Mouse (Mus musculus) right cerebral cortex, postnatal 36 days (tissue): Measurements from ENCODE around the gene Omd.
"Not testable (repeated sequence)": the region's sequence is repeated elsewhere in the genome, so short reads cannot be mapped to it uniquely, and the experiment has no call there.

Experiments
- DNase-seq, 2 experiments: peaks; one replicate each; pipeline ENCODE4 v3.0.0; 2022; ENCODE audit warnings: low spot score in 2 of 2, mixed read lengths in 1 of 2

The Omd gene

GRCm38 (mm10) chr13:49581541-49582530 is at the start of gene Omd:
TSS of gene Omd (plus strand) at chr13:49582462.
- no peak for DNase-seq

- no peak for DNase-seq
Observed at GRCm38 (mm10) chr13:49536946-49537345, 45.3 kb upstream of the Omd start.

DNA sequence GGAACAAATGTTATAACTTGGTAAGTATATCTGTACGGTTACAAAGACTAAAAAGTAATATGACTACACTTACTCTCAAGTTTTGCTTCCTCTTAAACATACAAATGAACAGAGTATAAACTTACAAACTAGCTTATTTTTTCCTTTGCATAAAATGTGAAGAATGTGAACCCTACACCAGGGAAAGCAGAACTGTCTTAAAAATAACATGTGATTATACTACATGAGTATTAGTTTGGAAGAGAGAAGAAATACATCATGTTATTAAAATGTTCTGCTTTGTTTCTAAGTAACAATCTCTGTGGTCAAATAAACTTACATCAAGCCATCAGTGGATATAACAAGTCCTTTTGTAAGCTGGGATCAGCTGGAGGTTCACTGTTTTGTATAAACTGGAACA is 43.6 kb upstream of the Omd start:
- DNase-seq: no peak

- DNase-seq: no peak
Observed at GRCm38 (mm10) chr13:49544279-49544678, 38.0 kb upstream of the Omd start, which contains the start of gene Aspn. TSS of gene Aspn (plus strand) at chr13:49544443.

DNA sequence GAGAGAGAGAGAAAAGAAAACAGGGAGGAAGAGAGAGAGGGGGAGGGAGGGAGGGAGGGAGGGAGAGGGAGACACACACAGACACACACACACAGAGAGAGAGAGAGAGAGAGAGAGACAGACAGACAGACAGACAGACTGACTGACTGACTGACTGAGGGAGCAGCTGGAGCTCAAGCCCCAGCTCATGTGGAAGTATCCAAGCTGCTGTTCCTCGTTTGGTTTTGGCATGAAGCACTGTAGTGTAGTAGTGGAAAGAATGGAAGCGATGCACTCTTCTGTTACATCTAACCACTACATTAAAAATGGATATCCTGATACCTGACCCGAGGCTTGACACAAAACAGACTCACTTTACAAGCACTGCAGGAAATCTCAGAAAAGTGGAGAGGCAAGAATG is 36.6 kb upstream of the Omd start:
- DNase-seq: no peak

DNA sequence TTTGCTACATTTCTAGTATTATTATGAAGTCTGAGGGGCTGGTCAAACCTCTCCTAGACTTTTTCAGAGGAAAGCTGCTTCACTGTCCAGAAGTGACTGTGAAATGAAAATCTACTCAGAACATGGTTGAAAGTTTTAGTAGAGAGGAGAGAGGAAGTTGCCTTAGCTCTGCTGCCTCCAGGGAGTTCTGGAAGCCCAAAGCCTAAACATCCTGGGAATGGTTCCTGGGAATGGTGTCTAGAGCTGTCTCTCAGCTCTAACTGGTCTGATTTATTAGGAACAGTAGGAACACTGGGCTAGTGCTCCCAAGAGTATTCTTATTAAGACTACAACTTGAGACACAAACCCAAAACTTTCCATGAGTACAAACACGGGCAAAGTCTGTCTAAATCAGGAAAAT is 35.7 kb upstream of the Omd start:
- DNase-seq: no peak

DNA sequence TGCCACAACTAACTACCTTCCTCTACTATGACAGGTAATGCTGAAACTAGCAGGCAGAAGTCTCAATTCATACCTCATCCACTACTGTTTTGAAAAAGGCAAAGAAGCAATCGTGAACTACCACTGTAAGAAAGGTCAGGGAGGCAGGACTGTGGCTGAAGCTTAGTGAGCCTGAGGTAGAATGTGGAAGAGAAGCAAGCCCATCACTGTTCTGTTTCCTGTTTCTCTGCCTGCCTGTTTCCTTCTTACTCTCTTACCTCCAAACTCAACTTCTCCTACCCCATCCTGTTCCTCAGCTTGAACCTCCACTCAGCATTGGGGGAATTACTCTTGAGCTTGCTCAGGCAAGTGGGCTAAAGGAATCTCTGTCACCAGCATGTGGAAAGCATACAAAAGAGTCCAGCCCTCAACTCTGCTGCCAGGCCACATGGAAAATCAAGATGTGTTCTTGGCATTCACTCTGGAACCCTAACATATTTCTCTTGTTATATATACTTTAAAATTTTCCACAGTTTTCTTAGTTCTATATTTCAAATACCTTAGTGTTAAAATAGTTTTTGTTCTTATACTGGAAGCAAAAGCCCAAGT is 34.6 kb upstream of the Omd start:
- no peak for DNase-seq

- DNase-seq: no peak
Observed at GRCm38 (mm10) chr13:49549616-49550015, 32.6 kb upstream of the Omd start.

- no peak for DNase-seq
Observed at GRCm38 (mm10) chr13:49554519-49554918, 27.7 kb upstream of the Omd start.

DNA sequence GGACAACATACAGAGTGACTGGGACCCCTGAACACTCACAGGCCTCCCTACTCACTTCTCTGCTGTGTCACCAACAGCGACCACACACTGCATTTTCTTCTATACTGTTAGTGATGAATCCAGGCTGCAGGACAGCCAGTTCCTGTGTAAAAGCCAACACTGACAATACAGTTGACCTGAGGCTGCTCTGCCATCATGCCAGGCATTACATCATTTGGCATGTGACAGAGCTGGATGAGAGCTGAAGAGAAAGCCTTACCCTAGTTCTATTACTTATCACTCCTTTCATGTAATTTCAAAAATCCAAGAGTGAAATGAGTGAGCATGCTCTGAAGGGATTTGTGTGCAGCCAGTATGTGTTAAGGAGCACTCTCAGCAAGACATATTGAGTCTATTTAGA is 26.1 kb upstream of the Omd start:
- DNase-seq: no peak

- DNase-seq: no peak
Observed at GRCm38 (mm10) chr13:49556924-49557323, 25.3 kb upstream of the Omd start.

GRCm38 (mm10) chr13:49559185-49559584 is 23.1 kb upstream of the Omd start:
- DNase-seq: no peak

DNA sequence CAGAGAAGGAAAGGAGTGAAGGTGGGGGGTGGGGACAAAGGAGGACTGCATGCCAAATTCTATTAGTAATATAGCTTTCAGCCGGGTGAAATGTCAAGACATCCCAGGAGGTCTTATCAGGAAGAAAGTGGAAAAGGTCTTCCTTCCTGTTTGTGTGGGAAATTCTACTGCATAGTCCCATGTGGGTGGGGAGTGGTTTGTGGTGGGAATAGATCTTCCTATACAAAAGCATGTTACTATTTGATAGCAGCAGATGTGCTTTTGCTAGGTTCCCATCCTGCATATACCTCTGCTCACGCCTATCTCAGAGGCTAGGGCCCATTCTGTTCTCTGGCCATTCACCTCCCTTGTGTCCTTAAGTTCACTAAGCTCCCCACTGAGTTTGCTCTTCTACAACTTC is 21.4 kb upstream of the Omd start:
- DNase-seq: no peak

GRCm38 (mm10) chr13:49564347-49564746 is 17.9 kb upstream of the Omd start:
- DNase-seq: no peak

GRCm38 (mm10) chr13:49570371-49570770 is 11.9 kb upstream of the Omd start:
- no peak for DNase-seq

- no peak for DNase-seq
Observed at GRCm38 (mm10) chr13:49571418-49571817, 10.8 kb upstream of the Omd start.

DNA sequence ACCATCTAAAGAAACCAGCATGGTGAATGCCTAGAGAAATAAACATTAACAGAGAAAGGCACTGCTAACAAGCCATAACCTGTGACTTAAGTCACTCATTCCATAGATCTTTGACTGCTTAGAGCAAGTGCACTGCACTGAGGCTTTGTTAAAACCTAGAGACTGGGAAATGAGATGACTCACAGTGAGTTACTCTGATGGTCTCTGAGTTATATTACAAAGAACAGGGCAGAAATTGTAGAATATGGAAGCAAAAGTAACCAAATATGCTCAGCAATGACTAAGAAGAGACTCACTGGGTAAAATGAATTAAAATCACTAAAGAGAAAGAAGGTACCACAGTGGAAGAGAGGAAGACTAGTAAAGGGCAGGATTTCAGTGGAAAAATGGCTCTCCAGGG is 1.6 kb downstream of the Omd start:
- no peak for DNase-seq

DNA sequence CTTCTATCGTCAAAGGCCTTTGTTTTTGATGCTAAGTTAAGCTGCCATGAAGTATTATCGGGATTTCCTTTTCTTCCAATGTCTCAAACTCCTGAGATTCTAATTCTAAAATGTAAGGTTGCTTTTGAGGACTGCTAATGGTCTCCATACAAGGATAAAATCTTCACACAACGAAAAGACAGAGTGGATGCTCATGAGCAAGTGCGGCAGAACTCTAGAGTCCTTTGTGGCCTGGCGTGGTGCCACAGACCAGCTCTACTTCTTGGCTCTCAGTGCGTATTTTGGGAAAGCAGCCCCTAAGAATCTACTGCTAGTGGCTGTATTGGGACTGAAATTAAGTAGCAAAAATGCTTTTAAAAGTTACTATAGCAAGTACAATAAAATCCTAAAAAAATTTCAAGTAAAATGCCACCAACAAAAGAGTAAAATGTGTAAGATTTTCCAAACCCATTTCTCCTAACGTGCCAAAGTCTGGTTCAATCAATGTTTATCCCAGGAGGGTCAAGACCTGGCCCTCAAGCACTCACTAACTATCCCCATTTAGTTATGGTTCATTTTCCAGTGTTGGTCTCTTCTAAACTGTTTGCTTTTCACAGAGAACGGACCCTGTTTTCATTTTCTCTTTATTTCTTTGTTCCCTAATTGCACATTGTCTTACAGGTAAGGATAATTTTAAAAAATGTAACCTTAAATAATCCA is 2.2 kb downstream of the Omd start:
- DNase-seq: no peak

- DNase-seq: no peak
Observed at GRCm38 (mm10) chr13:49586062-49586461, 3.8 kb downstream of the Omd start.

- not testable (repeated sequence) for DNase-seq
Observed at GRCm38 (mm10) chr13:49602541-49602940, 20.3 kb downstream of the Omd start.

GRCm38 (mm10) chr13:49603603-49604002 is 21.3 kb downstream of the Omd start:
- DNase-seq: no peak

GRCm38 (mm10) chr13:49607714-49608113 is 25.5 kb downstream of the Omd start, which contains the start of gene Ogn:
TSS of gene Ogn (plus strand) at chr13:49608046.
- no peak for DNase-seq
